Mouse (Mus musculus) CD4-positive, CD25-positive, alpha-beta regulatory T cell, adult 2 months (primary cell): ENCODE results near the gene Klk1b8.
"Not testable (repeated sequence)": the region's sequence is repeated elsewhere in the genome, so short reads cannot be mapped to it uniquely, and the experiment has no call there.

Source experiments
- DNase-seq: peaks from one replicate; pipeline ENCODE4 v3.0.0-alpha.2; 2012; ENCODE audit warnings: low read depth, low spot score

The Klk1b8 gene

DNA sequence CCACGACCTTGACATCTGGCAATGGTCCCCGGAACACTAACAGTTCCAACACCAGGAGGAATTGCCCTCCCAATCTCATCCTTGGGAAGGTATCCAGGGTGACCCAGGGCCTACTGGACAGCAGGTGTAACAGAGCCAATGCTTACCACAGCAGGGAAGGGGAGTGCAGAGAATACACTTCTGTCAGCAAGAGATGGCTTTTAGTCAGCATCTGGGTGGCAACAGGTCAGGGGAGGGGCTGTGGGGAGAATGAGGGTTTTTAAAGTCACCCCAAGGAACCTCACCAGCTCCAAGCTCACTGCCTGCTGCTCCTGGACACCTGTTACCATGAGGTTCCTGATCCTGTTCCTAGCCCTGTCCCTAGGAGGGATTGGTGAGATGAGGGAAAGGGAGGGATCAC is at the start of gene Klk1b8:
Klk1b8 (plus strand) TSS at position 301 of the 400 bp plus-strand sequence.
- no peak for DNase-seq

DNA sequence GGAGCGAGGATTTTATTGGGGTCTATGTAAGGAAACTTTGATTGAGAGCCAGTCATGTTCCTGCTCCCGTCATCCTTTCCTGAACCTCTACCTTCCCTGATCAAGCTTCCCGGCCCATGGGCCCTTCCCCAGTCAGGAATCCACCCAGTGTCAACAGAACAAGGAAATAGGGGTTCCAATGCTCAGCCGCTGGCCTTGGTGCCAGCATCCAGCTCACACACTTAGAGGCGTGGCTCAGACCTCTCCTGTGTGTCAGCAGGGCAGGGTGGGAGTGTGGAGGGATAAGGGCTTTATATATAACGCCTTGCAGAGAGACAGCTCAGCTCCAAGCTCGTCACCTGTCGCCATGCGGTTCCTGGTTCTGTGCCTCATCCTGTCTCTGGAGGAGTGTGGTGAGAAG is 35.6 kb upstream of the Klk1b8 start:
- no peak for DNase-seq

DNA sequence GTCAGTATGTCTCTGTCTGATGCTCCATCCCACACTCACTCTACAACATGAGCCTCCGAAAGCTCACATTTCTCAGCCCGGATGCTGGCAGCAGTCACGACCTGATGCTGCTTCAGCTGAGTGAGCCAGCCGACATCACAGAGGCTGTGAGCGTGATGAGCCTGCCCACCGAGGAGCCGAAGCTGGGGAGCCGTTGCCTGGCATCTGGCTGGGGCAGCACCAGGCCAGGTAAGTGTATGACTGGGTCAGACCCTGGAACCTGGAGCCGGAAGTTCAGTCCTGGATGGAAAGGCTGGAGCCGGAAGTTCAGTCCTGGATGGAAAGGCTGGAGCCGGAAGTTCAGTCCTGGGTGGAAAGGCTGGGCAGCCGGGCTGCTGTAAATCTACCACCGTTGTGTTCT is 32.0 kb upstream of the Klk1b8 start:
- DNase-seq = no peak

DNA sequence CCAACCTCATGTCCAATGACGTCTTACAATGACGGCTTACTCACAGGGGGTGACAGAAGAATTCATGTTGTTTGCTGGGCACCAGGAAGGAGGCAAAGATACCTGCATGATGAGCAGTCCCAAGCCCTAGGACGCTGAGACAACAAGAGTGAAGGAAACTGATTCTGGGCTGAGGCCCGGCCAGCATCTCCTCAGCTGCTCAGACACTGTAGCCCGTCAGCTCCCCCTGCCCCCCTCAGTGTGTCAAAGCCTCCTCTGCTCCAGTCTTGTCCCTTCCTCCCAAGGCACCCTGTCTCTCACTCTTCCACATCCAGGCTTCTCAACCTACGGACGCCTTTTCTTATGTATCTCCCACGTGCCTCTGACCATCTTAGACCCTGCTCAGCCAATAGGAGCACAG is 31.6 kb upstream of the Klk1b8 start:
- DNase-seq = no peak

DNA sequence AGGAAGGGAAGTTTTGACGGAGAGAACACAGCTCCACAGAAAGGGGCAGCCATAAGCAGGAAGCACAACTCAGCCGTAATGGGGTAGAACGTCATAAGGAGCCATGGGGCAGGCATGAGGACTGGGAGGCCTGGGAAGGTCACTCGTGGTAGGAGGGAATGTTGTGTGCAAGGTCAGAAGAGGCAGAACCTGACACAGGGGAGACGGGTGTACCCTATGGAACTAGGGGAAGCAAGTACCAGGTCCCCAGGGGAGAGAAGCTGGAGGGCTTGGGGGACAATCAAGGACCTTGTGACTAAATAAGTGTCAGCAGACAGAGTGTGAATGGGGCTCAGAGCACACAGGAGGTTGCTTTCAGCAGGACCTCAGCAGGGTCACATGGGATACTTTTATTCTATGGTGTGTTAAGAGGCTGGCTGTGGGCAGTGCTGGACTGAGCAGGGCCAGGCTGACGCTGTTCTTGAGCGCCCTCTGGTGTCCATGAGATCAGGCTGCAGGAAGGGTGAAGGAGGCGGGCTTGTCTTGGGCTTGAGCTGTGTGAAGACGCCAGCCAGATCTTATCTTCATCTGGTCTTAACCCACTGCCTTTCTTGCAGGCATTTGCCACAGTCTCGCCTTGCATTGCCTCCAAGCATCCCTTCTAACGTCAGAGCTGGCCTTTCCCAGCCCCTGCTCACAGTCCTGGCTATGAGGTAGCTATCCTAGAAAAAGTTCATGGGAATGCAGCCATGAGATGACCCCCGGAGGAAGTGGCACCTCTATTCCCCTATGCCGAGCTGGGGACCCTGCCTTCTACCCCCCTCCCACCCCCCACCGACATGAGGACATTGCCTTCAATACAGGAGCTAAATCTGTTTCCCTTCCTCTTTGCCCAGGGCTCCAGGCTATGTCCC is 30.7 kb upstream of the Klk1b8 start:
- DNase-seq = peak; percentile 73

DNA sequence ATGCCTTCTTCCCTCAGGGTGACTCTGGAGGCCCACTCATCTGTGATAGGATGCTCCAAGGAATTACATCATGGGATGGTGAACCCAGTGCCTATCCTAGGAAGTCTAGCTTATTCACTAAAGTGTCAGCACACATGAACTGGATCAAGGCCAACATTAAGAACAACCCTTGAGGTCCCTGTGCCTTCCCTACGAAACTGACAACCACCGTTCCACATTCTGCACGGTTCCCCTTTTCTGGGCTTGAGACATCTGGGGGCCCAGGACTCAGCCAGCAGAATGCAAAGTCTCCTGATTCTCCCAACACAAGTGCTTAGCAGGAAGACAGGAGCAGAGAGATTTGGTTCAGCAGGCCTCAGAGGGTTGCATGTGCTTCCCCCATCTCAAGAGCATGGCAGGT is 29.9 kb upstream of the Klk1b8 start:
- no peak for DNase-seq

DNA sequence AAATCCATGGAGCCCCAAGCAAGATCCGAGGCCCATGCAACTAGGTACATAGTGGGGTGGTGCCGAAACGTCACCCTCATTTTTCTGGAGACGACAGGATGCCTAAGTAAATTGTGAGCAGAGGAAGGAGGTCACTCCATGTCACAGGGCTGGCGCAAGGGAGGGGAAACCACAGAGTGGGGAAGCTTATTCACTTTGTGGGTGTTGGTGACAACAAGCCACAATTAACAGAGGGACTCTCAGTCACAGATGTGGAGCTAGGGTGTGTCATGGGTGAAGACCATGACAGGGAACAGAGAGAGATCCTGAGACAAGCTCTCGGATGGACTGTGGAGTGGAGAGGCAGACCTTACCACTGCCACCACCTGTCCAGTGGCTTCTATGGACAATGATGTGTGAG is 29.4 kb upstream of the Klk1b8 start:
- DNase-seq = no peak

DNA sequence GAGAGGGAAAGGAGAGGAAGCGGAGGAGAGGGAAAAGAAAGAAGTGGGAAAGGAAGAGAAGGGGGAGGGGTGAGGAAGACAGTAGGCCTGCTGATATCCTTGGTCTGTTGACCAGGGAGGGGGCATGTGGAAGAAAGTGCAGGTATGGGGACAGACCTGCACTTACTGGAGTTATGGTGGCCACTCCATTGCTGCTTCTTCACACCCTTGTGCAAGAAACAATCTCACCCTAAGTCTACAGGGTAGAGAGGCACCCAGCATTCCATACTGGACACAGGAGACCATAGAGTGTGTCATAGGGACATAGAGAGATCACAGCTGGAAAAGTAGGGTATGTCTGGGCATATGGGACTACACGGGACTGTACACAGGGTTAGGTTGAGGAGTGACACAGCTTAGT is 28.5 kb upstream of the Klk1b8 start:
- no peak for DNase-seq

DNA sequence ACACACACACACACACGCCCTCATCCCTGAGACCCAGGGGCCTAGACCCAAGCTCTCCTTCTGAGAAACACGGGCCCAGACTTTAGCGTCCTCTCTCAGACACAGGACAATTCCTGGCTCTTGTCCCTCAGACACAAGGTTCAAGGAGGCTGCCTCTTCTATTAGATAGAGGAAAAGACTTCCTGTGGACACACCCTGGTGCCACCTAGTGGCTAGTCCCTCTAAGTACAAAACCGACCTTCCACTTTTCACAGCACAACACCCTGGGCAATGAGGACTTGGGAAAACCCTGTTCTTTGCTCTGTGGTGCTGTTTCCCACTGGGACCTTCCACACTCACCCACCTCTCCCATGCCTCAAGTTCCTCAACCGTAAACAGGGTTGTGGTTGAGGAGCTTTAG is 24.5 kb upstream of the Klk1b8 start:
- peak; percentile 22 for DNase-seq

DNA sequence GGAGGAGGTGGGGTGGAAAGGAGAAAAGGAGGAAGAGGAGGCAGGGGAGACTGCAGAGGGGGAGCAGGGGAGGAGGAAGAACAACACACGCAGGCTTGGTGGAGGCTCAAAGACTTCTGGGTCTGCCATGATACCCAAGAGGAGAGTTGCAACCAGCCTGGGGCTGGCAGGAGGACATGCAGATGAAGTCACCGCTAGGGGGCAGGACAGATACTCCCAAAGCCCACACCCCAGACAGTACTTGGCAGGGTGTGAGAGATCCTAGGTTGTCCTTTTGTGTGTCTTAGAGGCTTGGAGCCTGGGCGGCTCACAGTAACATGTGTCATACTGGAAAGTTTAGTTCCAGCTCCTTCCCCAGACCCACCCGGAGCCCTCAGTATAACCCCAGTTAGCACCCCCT is 21.9 kb upstream of the Klk1b8 start:
- peak; percentile 36 for DNase-seq

DNA sequence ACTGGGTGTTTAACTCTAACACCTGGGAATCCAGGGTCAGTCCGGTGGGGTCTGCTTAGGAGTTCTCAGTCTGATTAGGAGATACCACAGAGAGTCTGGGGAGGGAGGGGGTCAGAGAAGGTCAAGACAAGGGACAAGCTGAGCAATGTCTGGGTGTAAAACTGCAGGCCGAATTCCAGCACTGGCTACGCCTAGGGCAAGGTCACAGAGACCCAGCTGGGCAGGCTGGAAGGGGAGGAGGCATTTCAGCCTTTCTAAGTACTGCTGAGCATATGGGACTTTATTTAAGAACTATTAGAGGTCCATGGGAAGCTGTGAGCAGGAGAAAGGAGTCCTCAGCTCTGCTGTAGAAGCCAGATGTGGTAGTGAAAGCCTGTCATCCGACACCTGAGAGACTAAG is 18.1 kb upstream of the Klk1b8 start:
- no peak for DNase-seq

DNA sequence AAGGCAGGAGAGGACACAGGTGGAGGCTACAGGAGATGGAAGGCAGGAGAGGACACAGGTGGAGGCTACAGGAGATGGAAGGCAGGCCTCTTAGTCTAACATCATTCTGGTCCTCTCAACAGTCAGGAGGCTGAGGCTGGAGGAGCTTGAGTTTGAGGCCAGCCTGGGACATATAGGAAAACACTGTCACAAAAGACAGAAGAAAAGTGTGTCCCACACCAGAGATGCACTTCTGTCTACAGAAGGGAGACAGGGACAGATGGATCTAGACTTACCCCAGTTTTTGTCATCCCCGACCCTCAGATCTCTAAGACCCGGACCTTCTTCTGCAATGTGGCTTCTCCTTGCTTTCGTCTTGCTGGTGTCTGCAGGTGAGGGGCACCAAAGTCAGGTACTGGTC is 17.0 kb upstream of the Klk1b8 start, which contains the start of gene Klk15:
Klk15 (plus strand) TSS at position 301 of the 400 bp plus-strand sequence.
- DNase-seq = no peak

DNA sequence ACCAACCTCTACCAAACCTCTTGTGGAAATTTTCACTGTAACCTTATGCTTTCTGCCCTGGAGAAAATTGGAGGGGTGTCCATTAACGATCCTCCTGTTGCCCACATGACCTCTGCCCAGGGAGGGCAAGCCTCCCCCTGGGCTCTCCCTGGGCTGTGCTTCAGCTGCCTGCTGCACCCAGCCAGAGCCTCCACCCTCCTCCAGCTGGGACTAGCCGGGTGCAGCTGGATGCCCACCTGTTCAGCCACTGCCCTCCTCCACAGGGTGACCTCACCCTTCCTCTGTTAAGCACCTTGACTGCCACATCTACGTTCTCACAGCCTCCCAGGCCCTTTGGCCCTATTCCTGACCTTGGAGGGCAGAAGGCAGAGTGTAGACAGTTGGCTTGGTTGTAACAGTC is 15.7 kb upstream of the Klk1b8 start:
- no peak for DNase-seq

DNA sequence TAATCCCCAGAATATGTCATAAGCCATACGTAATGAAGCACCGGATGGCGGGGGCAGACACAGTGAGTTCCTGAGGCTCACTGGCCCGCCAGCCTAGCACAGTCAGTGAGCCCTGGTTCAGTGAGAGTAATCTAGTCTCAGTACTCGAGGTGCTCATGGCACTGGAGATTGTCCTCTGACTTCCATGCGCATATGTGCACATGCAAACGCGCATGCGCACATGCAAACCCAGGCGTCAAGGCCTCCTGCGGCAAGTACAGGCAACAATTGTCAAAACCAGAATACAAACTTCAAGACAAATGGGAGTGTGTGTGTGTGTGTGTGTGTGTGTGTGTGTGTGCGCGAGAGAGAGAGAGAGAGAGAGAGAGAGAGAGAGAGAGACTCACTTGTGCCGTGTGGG is 13.9 kb upstream of the Klk1b8 start:
- DNase-seq = no peak

DNA sequence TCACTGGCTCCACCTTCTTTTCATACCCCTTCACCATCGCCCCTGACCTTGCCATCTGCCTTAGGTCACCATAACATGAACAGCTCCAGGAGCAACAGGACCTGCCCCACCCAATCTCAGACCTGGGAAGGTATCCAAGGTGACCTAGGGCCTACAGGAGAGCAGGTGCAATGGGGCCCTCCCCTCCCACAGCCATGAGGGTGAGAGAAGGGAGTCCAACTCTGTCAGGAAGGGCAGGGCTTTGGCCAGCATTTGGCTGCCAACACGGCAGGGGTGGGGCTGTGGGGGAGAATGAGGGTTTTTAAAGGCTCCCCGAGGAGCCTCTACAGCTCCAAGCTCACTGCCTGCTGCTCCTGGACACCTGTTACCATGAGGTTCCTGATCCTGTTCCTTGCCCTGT is 8.2 kb upstream of the Klk1b8 start:
- not testable (repeated sequence) for DNase-seq

DNA sequence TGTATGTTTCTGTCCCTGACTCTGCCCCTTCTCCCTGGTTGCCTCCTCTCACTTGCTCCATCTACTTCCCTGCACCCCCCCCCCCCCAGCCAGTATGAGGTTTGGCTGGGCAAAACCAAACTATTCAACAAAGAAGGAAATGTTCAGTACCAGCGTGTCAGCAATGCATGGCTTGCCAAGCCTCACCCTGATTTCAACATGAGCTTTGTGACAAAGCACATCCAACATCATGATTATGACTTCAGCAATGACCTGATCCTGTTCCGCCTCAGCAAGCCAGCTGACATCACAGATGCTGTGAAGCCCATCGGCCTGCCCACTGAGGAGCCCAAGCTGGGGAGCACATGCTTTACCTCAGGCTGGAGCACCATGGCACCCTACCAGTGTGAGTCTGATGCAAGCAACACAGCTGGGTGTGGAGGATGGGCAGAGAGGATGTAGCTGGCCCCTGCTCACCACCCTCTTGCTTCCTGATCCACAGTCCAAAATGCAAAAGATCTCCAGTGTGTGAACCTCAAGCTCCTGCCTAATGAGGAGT is 5.7 kb upstream of the Klk1b8 start:
- DNase-seq = no peak

DNA sequence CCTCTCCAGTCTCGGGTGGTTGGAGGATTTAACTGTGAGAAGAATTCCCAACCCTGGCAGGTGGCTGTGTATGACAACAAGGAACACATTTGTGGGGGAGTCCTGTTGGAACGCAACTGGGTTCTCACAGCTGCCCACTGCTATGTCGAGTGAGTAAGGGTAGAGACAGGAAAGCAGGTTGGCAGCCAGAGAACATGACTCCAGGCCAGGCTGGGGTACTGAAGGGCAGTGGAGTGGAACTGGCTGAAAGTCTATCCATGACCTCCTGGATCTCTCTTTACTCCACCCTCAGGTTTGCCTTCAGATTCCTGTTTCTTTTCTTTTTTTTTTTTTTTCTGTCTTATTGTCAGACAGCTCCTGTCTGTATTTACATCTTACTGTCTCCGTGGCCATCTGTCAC is 2.2 kb downstream of the Klk1b8 start:
- DNase-seq = no peak

DNA sequence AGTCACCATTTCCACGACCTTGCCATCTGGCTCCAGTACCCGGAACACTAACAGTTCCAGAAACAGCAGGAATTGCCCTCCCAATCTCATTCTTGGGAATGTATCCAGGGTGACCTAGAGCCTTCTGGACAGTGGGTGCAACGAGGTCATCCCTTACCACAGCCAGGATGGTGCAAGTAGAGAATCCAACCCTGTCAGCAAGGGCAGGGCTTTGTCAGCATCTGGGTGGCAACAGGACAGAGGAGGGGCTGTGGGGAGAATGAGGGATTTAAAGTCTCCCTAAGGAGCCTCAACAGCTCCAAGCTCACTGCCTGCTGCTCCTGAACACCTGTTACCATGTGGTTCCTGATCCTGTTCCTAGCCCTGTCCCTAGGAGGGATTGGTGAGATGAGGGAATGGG is 16.0 kb downstream of the Klk1b8 start, which contains the start of gene Klk1b1:
Klk1b1 (plus strand) TSS at position 301 of the 400 bp plus-strand sequence.
- DNase-seq = no peak

DNA sequence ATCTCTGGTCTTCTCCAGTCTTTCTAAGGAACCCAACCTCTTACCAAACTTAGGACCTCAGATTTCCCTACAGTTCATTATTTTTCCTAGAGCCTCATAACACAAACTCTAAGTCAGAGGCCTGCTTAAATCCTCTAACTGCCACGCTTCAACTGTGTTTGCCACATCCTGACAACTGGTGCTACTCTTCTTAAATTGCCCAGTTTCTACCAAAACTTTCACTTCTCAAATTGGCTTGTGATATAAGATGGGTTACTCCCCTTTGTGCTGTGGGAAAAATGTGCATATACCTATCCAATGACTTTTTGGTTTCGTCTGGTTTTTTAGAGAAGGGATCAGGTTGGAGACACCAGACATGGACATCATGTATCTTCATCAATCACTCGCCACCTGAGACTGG is 16.6 kb downstream of the Klk1b8 start:
- no peak for DNase-seq

DNA sequence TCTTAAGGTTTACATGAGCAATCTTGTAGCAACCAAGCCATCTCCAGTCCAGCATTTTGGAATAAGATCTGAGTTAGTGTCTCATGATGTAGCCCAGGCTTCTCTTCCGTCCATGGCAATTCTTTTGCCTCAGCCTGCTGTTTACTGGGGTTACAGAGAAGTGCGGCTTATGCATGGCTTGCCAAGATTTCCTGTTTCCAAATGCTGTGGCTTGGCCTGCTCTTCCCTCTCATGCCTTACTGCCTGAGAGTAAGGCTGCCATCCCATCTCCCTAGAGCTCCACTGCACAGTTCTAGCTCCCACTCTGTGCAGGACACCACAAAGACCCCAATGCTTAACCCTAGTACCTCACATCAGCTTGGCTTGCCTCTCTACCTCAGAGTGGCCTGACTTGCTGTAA is 17.1 kb downstream of the Klk1b8 start:
- no peak for DNase-seq

DNA sequence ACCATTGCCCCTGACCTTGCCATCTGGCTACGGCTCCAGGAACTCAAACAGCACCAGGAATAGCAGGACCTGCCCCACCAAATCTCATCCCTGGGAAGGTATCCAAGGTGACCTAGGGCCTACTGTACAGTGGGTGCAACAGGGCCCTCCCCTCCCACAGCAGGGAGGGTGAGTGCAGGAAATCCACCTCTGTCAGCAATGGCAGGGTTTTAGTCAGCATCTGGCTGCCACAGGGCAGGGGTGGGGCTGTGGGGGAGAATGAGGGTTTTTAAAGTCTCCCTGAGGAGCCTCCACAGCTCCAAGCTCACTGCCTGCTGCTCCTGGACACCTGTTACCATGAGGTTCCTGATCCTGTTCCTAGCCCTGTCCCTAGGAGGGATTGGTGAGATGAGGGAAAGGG is 25.3 kb downstream of the Klk1b8 start, which contains the start of gene Klk1b9:
Klk1b9 (plus strand) TSS at position 301 of the 400 bp plus-strand sequence.
- DNase-seq = not testable (repeated sequence)

DNA sequence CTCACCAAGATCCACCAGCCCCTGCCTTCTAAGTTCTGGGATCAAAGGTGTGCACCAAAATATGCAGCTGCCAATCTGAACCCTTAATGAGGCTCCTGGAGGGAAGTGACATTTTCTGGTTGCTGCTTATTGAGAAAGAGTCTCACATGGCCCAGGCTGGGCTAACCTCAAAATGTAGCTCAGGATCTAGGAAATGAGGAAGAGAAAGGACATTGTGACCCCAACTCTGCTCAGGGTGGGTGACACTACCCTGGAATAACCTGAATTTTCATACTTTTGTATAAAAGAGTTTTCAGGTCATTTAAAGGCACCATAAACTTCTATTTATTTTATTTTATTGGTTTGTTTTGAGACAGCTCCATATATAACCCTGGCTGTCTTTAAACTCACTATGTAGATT is 35.2 kb downstream of the Klk1b8 start:
- no peak for DNase-seq

DNA sequence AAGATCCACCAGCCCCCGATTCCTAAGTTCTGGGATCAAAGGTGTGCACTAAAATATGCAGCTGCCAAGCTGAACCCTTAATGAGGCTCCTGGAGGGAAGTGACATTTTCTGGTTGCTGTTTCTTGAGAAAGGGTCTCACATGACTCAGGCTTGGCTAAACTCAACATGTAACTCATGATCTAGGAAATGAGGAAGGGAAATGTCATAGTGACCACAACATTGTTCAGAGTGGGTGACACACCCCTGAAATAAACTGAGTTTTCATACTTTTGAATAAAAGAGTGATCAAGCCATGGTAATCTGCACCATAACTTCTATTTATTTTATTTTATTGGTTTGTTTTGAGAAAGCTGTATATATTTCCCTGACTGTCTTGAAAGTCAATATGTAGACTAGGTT is 44.4 kb downstream of the Klk1b8 start:
- not testable (repeated sequence) for DNase-seq
